Mouse (Mus musculus) cerebellum, adult 11 months (tissue): ENCODE data around the gene Syn3.
"Not testable (repeated sequence)": the region's sequence is repeated elsewhere in the genome, so short reads cannot be mapped to it uniquely, and the experiment has no call there.

Experiments used
- DNase-seq: peaks from one replicate; pipeline ENCODE4 v3.0.0; 2022

The Syn3 gene

GRCm38 (mm10) chr10:86137106-86137505 is 361.6 kb downstream of the Syn3 start:
- DNase-seq: no peak

GRCm38 (mm10) chr10:86136249-86136648 is 362.4 kb downstream of the Syn3 start:
- no peak for DNase-seq

GRCm38 (mm10) chr10:86134848-86135247 is 363.8 kb downstream of the Syn3 start:
- DNase-seq: no peak

- DNase-seq: no peak
Observed at GRCm38 (mm10) chr10:86134336-86134735, 364.4 kb downstream of the Syn3 start.

- no peak for DNase-seq
Observed at GRCm38 (mm10) chr10:86132420-86132956, 366.2 kb downstream of the Syn3 start.

- no peak for DNase-seq
Observed at GRCm38 (mm10) chr10:86129046-86129445, 369.6 kb downstream of the Syn3 start.

GRCm38 (mm10) chr10:86126478-86126877 is 372.2 kb downstream of the Syn3 start:
- DNase-seq: no peak

- no peak for DNase-seq
Observed at GRCm38 (mm10) chr10:86125421-86125820, 373.3 kb downstream of the Syn3 start.

- DNase-seq: no peak
Observed at GRCm38 (mm10) chr10:86124115-86124514, 374.6 kb downstream of the Syn3 start.

GRCm38 (mm10) chr10:86123224-86123623 is 375.5 kb downstream of the Syn3 start:
- DNase-seq: no peak

GRCm38 (mm10) chr10:86122456-86122855 is 376.2 kb downstream of the Syn3 start:
- DNase-seq: not testable (repeated sequence)

GRCm38 (mm10) chr10:86116268-86116667 is 382.4 kb downstream of the Syn3 start:
- no peak for DNase-seq

- DNase-seq: no peak
Observed at GRCm38 (mm10) chr10:86114431-86114848, 384.3 kb downstream of the Syn3 start.

GRCm38 (mm10) chr10:86108797-86109196 is 389.9 kb downstream of the Syn3 start:
- DNase-seq: no peak

- DNase-seq: no peak
Observed at GRCm38 (mm10) chr10:86107681-86108080, 391.0 kb downstream of the Syn3 start.

- DNase-seq: no peak
Observed at GRCm38 (mm10) chr10:86103976-86104375, 394.7 kb downstream of the Syn3 start.

GRCm38 (mm10) chr10:86100281-86100851 is 398.3 kb downstream of the Syn3 start:
- no peak for DNase-seq

- DNase-seq: no peak
Observed at GRCm38 (mm10) chr10:86098363-86098762, 400.3 kb downstream of the Syn3 start.

- no peak for DNase-seq
Observed at GRCm38 (mm10) chr10:86093109-86094035, 405.3 kb downstream of the Syn3 start.

- no peak for DNase-seq
Observed at GRCm38 (mm10) chr10:86091919-86092318, 406.8 kb downstream of the Syn3 start.

GRCm38 (mm10) chr10:86079921-86080320 is 418.8 kb downstream of the Syn3 start:
- no peak for DNase-seq

- no peak for DNase-seq
Observed at GRCm38 (mm10) chr10:86078761-86079160, 419.9 kb downstream of the Syn3 start.

GRCm38 (mm10) chr10:86077272-86077671 is 421.4 kb downstream of the Syn3 start:
- no peak for DNase-seq
